Mouse (Mus musculus) G1E (cell line): ENCODE measurements around the gene Klhl9.

Source experiments
- CTCF ChIP-seq: IDR thresholded peaks from 2 replicates; pipeline ENCODE4 v1.5.1; 2012; ENCODE audit warnings: low read depth, low read length, inconsistent platforms, mixed read lengths
- GATA1 ChIP-seq: IDR thresholded peaks from 2 replicates; pipeline ENCODE4 v1.6.1; 2012; ENCODE audit warnings: borderline replicate concordance, low read length, inconsistent platforms, mixed read lengths
- GATA2 ChIP-seq: IDR thresholded peaks from 2 replicates; pipeline ENCODE4 v1.6.1; 2012; ENCODE audit warnings: low read depth, low read length, inconsistent platforms, borderline replicate concordance
- TAL1 ChIP-seq: conservative IDR thresholded peaks from 2 replicates; pipeline ENCODE4 v1.6.1; 2012; ENCODE audit warnings: low read depth, low read length, inconsistent platforms, mixed read lengths

GRCm38 (mm10) chr4:88744207-88744606 is 21.9 kb upstream of the Klhl9 start:
- no peak for TF ChIP-seq CTCF
- no peak for TF ChIP-seq GATA1
- TF ChIP-seq GATA2 = no peak
- TF ChIP-seq TAL1 = no peak
